8 mouse cellular contexts compared by ENCODE assay signal in the genomic region with DNA sequence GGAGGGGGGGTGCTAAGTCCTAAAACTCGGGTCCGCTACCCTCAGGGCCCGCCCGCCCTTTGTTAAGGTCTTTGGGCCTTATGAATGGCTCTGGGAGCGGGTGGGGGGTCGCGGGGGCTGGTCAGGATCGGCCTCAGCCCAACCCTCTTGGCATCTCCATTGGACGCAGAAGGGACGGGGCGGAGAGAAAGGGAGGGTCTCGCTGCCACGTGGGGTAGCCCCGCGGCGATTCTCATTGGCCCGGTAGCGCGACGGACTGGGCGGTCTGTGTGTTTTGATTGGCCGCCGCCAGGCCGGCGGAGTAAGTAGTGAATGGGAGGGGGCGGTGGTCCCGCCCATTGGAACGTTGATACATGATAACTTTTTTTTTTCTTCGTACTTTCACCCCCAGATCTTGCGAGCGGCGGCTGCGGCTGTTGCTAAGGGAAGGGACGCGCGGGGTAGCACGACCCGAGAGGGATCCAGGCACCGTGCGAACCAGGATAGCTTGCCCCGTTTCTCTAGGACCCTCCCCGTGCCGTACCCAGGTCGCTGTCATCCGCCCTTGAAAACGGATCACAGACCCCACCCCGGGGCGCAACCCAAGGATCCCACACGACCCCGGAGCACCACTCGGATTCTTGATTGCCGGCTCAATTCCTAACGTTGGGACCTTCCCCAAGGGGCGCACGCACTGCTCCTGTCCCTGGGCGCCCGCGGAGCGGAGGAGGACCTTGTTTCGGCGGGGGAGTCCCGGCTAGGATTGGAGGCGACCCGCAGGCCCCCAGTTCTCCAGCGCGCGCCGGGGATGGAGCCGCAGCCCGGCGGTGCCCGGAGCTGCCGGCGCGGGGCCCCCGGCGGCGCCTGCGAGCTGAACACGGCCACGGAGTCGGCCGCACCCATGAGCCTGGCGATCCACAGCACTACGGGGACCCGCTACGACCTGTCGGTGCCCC. TPM values are rescaled to one million over a fixed set of nuclear protein-coding genes. Genes with fewer than 3 reads are reported as not detected.
DNase-seq lines count a peak whose midpoint lies in the region; ATAC-seq and TF ChIP-seq lines count a peak whose summit lies in the region.

No protein-coding gene starts in this region.

- peak; percentile 86 for ATAC-seq in forebrain, embryonic 14.5 days
- peak; percentile 86 for ATAC-seq in neural tube, embryonic 14.5 days (ENCODE audit: low read depth)

- peak overlapping the region; percentile 80 to 89 for H3K4me3 ChIP-seq in ES-E14 (ENCODE audit: insufficient read depth in 1 of 2, low read depth in 1 of 2, low read length in 2 of 2, poor library complexity in 1 of 2, severe bottlenecking in 1 of 2)
- peak overlapping the region; percentile 100 for H3K4me3 ChIP-seq in forebrain, embryonic 14.5 days (ENCODE audit: low read depth, low read length)
- H3K4me3 ChIP-seq in neural tube, embryonic 14.5 days (ENCODE audit: low read depth, low read length) = peak overlapping the region; percentile 99
- peak overlapping the region; percentile 90 for H3K4me3 ChIP-seq in testis, adult 2 months (ENCODE audit: control insufficient read depth, low read depth, low read length)

- TF ChIP-seq CTCF in testis, adult 2 months (IDR thresholded peaks at IDR 0.05; ENCODE audit: control insufficient read depth, insufficient read depth, insufficient replicate concordance, low read depth, low read length) = no peak

- H3K9me3 ChIP-seq in ES-E14 (ENCODE audit: control insufficient read depth, insufficient read depth, low read depth, low read length) = no peaks in the 10 kb centered on the region
- no peaks in the 10 kb centered on the region for H3K9me3 ChIP-seq in forebrain, embryonic 14.5 days (replicated peaks; ENCODE audit: control insufficient read depth, low read length)
- no peaks in the 10 kb centered on the region for H3K9me3 ChIP-seq in neural tube, embryonic 14.5 days (ENCODE audit: control insufficient read depth, low read length)

- peak; percentile 97 for DNase-seq in ES-E14 (ENCODE audit: low read depth, low spot score)
- DNase-seq in cerebellum, adult 11 months = peak; percentile 95
- DNase-seq in forebrain, embryonic 14.5 days (ENCODE audit: low spot score) = peak; percentile 99
- peak; percentile 95 to 97 for DNase-seq in heart, postnatal 14 days
- DNase-seq in layer of hippocampus, adult 18-20 months (ENCODE audit: low spot score in 2 of 2) = peak; percentile 98 to 99
- peak; percentile 98 to 99 for DNase-seq in lung, adult 18-20 months

- H3K27ac ChIP-seq in ES-E14 (ENCODE audit: insufficient read depth, low read depth, low read length, poor library complexity, severe bottlenecking) = peak overlapping the region; percentile 98
- peak overlapping the region; percentile 100 for H3K27ac ChIP-seq in forebrain, embryonic 14.5 days (ENCODE audit: low read depth, low read length)
- peak overlapping the region; percentile 100 for H3K27ac ChIP-seq in neural tube, embryonic 14.5 days (ENCODE audit: low read depth, low read length)
- peak overlapping the region; percentile 89 for H3K27ac ChIP-seq in testis, adult 2 months (ENCODE audit: control insufficient read depth, insufficient read depth, low read depth, low read length)

- peak overlapping the region; percentile 89 for H3K9ac ChIP-seq in ES-E14 (ENCODE audit: insufficient read depth, low read depth, low read length, poor library complexity, severe bottlenecking)
- H3K9ac ChIP-seq in forebrain, embryonic 14.5 days (ENCODE audit: low read length) = peak overlapping the region; percentile 100
- H3K9ac ChIP-seq in neural tube, embryonic 14.5 days (replicated peaks; ENCODE audit: low read depth, low read length) = peak overlapping the region; percentile 100

- intact Hi-C loops in heart, postnatal 14 days (cut with DNase I) = loop anchor here (1.0 kb wide), 1 partner anchor 10 kb away; no protein-coding TSS in a partner anchor

- TF ChIP-seq POLR2A in testis, adult 2 months (IDR thresholded peaks at IDR 0.05; ENCODE audit: control insufficient read depth, low read depth, low read length) = no peak; the same call in 1 of the 2 replicates

- H3K4me1 ChIP-seq in ES-E14 (ENCODE audit: control insufficient read depth in 2 of 2, insufficient read depth in 2 of 2, low read length in 2 of 2, poor library complexity in 1 of 2) = peaks cover 0 to 38% of the 10 kb centered on the region in 2 experiments; a peak in 3 of 4 replicates
- H3K4me1 ChIP-seq in forebrain, embryonic 14.5 days (ENCODE audit: control insufficient read depth, insufficient read depth, low read length) = peaks cover 15% of the 10 kb centered on the region
- H3K4me1 ChIP-seq in neural tube, embryonic 14.5 days (ENCODE audit: control insufficient read depth, insufficient read depth, low read length) = peaks cover 40% of the 10 kb centered on the region
- peaks cover 44% of the 10 kb centered on the region for H3K4me1 ChIP-seq in testis, adult 2 months (ENCODE audit: control insufficient read depth, insufficient read depth, low read length)

- H3K4me2 ChIP-seq in forebrain, embryonic 14.5 days (ENCODE audit: low read length) = peak overlapping the region; percentile 95
- H3K4me2 ChIP-seq in neural tube, embryonic 14.5 days (ENCODE audit: low read depth, low read length) = peak overlapping the region; percentile 98

- WGBS in forebrain, embryonic 14.5 days = under 1% methylated on average over 87 of the region's 88 CpGs
- WGBS in neural tube, embryonic 14.5 days = under 1% methylated on average over 84 of the region's 88 CpGs

- H3K27me3 ChIP-seq in forebrain, embryonic 14.5 days (replicated peaks; ENCODE audit: control insufficient read depth, insufficient read depth, low read length) = no peaks in the 10 kb centered on the region
- no peaks in the 10 kb centered on the region for H3K27me3 ChIP-seq in neural tube, embryonic 14.5 days (ENCODE audit: control insufficient read depth, insufficient read depth, low read length)
- H3K27me3 ChIP-seq in testis, adult 2 months (ENCODE audit: control insufficient read depth, insufficient read depth, low read length) = no peaks in the 10 kb centered on the region

- in situ Hi-C loops in ES-E14 (cut with MboI; ENCODE audit: low sequenced_read_pairs in 2 of 2, unreplicated experiment in 2 of 2) = no loop called here

- peaks cover 46% of the 10 kb centered on the region for H3K36me3 ChIP-seq in ES-E14 (ENCODE audit: control insufficient read depth, insufficient read depth, low read length, poor library complexity, severe bottlenecking)
- H3K36me3 ChIP-seq in forebrain, embryonic 14.5 days (ENCODE audit: control insufficient read depth, insufficient read depth, low read length) = peaks cover 61% of the 10 kb centered on the region
- H3K36me3 ChIP-seq in neural tube, embryonic 14.5 days (ENCODE audit: control insufficient read depth, insufficient read depth, low read length) = peaks cover 48% of the 10 kb centered on the region
- H3K36me3 ChIP-seq in testis, adult 2 months (ENCODE audit: control insufficient read depth, insufficient read depth, low read length) = peaks cover 3% of the 10 kb centered on the region; the same call in 1 of the 2 replicates

TF ChIP-seq in ES-E14, 5 proteins besides CTCF, POLR2A, EP300 and RAD21:
- TF ChIP-seq ZC3H11A (IDR thresholded peaks at IDR 0.05; ENCODE audit: borderline replicate concordance, low read depth, low read length) (no peak), HCFC1 (IDR thresholded peaks at IDR 0.05; ENCODE audit: borderline replicate concordance, insufficient read depth, low read length) (no peak), CHD2 (IDR thresholded peaks at IDR 0.05; ENCODE audit: low read depth, low read length) (peak; percentile 66; the same call in 1 of the 2 replicates), MAFK (IDR thresholded peaks at IDR 0.05; ENCODE audit: insufficient read depth, low read depth, low read length) (no peak), ZNF384 (IDR thresholded peaks at IDR 0.05; ENCODE audit: low read depth, low read length) (peak; percentile 94)

RNA-seq across cellular contexts. Expression of a gene that starts 1.5 kb away (rescaled TPM):
- 38.3 and 42.6 TPM in 2 replicates for total RNA-seq in ES-E14 (2012; rRNA removed)
- 67.0 and 73.6 TPM in 2 replicates for polyA plus RNA-seq in forebrain, embryonic 14.5 days (2014; fragmentation: Nextera tagmentation; extraction: Ambion mirVana)
- 100 to 1,000 TPM; 158 to 178 TPM for total RNA-seq in heart, postnatal 14 days (2021)
- total RNA-seq in layer of hippocampus, adult 18-20 months (2021) = 10 to 100 TPM; 59.4 to 68.4 TPM
- polyA plus RNA-seq in neural tube, embryonic 14.5 days (2014; fragmentation: Nextera tagmentation; extraction: Ambion mirVana) = 38.8 and 39.8 TPM in 2 replicates
- polyA plus RNA-seq in testis, adult 2 months (2012; rRNA removed) = 70.1 and 79.2 TPM in 2 replicates

RNA-seq across cellular contexts. Expression of a gene that starts 8.9 kb away (rescaled TPM):
- 20.9 and 41.0 TPM in 2 replicates for total RNA-seq in ES-E14 (2012; rRNA removed)
- polyA plus RNA-seq in forebrain, embryonic 14.5 days (2014; fragmentation: Nextera tagmentation; extraction: Ambion mirVana) = 41.0 and 42.4 TPM in 2 replicates
- 1 to 10 TPM; 3.0 to 3.3 TPM for total RNA-seq in heart, postnatal 14 days (2021)
- 100 to 1,000 TPM; 362 to 363 TPM for total RNA-seq in layer of hippocampus, adult 18-20 months (2021)
- polyA plus RNA-seq in neural tube, embryonic 14.5 days (2014; fragmentation: Nextera tagmentation; extraction: Ambion mirVana) = 82.2 and 101 TPM in 2 replicates
- polyA plus RNA-seq in testis, adult 2 months (2012; rRNA removed) = 3.8 and 5.1 TPM in 2 replicates

RNA-seq across cellular contexts. Expression of a gene that starts 11.1 kb away (rescaled TPM):
- total RNA-seq in ES-E14 (2012; rRNA removed) = 217 and 226 TPM in 2 replicates
- polyA plus RNA-seq in forebrain, embryonic 14.5 days (2014; fragmentation: Nextera tagmentation; extraction: Ambion mirVana) = 412 and 467 TPM in 2 replicates
- 1,000 to 10,000 TPM; 1,168 to 1,183 TPM for total RNA-seq in heart, postnatal 14 days (2021)
- total RNA-seq in layer of hippocampus, adult 18-20 months (2021) = 100 to 1,000 TPM; 354 to 359 TPM
- polyA plus RNA-seq in neural tube, embryonic 14.5 days (2014; fragmentation: Nextera tagmentation; extraction: Ambion mirVana) = 472 and 519 TPM in 2 replicates
- 241 and 347 TPM in 2 replicates for polyA plus RNA-seq in testis, adult 2 months (2012; rRNA removed)

RNA-seq across cellular contexts. Expression of a gene that starts 16.2 kb away (rescaled TPM):
- total RNA-seq in ES-E14 (2012; rRNA removed) = 69.6 and 105 TPM in 2 replicates
- polyA plus RNA-seq in forebrain, embryonic 14.5 days (2014; fragmentation: Nextera tagmentation; extraction: Ambion mirVana) = 239 and 266 TPM in 2 replicates
- total RNA-seq in heart, postnatal 14 days (2021) = 10 to 100 TPM; 40.4 to 64.3 TPM
- total RNA-seq in layer of hippocampus, adult 18-20 months (2021) = 10 to 100 TPM; 60.7 to 76.4 TPM
- 249 and 286 TPM in 2 replicates for polyA plus RNA-seq in neural tube, embryonic 14.5 days (2014; fragmentation: Nextera tagmentation; extraction: Ambion mirVana)
- 105 and 127 TPM in 2 replicates for polyA plus RNA-seq in testis, adult 2 months (2012; rRNA removed)

RNA-seq across cellular contexts. Expression of a gene that starts 23.2 kb away (rescaled TPM):
- total RNA-seq in ES-E14 (2012; rRNA removed) = 25.4 and 31.2 TPM in 2 replicates
- polyA plus RNA-seq in forebrain, embryonic 14.5 days (2014; fragmentation: Nextera tagmentation; extraction: Ambion mirVana) = 7.2 and 9.0 TPM in 2 replicates
- 1 to 10 TPM; 3.8 to 4.7 TPM for total RNA-seq in heart, postnatal 14 days (2021)
- 1 to 10 TPM; 6.4 to 6.5 TPM for total RNA-seq in layer of hippocampus, adult 18-20 months (2021)
- polyA plus RNA-seq in neural tube, embryonic 14.5 days (2014; fragmentation: Nextera tagmentation; extraction: Ambion mirVana) = 6.4 and 7.8 TPM in 2 replicates
- polyA plus RNA-seq in testis, adult 2 months (2012; rRNA removed) = 7.4 and 7.9 TPM in 2 replicates

Comparison
In these comparisons a context has a peak if more than half of its experiments do, and no peak if none do; other contexts are left out.
1. Peak in every context shown above with its lines: DNase-seq, ATAC-seq, H3K4me3 ChIP-seq and H3K27ac ChIP-seq.